Mouse (Mus musculus): ENCODE measurements around the gene Ngfr.
A peak's percentile ranks its signal among the peaks of the same experiment; 100 is the strongest.
"Not testable (repeated sequence)": the region's sequence is repeated elsewhere in the genome, so short reads cannot be mapped to it uniquely, and the experiment has no call there.

Ngfr gene

GRCm38 (mm10) chr11:95587423-95587951 lies at the start of gene Ngfr:
Gene Ngfr (minus strand): TSS chr11:95587735.
- DNase-seq (ENCODE audit: low spot score), result peak; percentile 46

GRCm38 (mm10) chr11:95635030-95635429 lies 47.5 kb upstream of the Ngfr start:
- DNase-seq (ENCODE audit: low spot score), result no peak

- DNase-seq (ENCODE audit: low spot score), result no peak
These were observed 46.0 kb upstream of the Ngfr start for GRCm38 (mm10) chr11:95633512-95634000.

GRCm38 (mm10) chr11:95632474-95632873 lies 44.9 kb upstream of the Ngfr start:
- no peak for DNase-seq (ENCODE audit: low spot score)

- DNase-seq (ENCODE audit: low spot score), result no peak
These were observed 43.8 kb upstream of the Ngfr start for GRCm38 (mm10) chr11:95631301-95631700.

- DNase-seq (ENCODE audit: low spot score), result no peak
These were observed 43.0 kb upstream of the Ngfr start for GRCm38 (mm10) chr11:95630558-95630957.

GRCm38 (mm10) chr11:95622426-95622825 lies 34.9 kb upstream of the Ngfr start:
- no peak for DNase-seq (ENCODE audit: low spot score)

- DNase-seq (ENCODE audit: low spot score), result no peak
These were observed 34.1 kb upstream of the Ngfr start for GRCm38 (mm10) chr11:95621541-95622130.

- no peak for DNase-seq (ENCODE audit: low spot score)
These were observed 33.5 kb upstream of the Ngfr start for GRCm38 (mm10) chr11:95621010-95621409.

GRCm38 (mm10) chr11:95619886-95620444 lies 32.4 kb upstream of the Ngfr start:
- DNase-seq (ENCODE audit: low spot score), result no peak

- no peak for DNase-seq (ENCODE audit: low spot score)
These were observed 31.5 kb upstream of the Ngfr start for GRCm38 (mm10) chr11:95619081-95619480.

GRCm38 (mm10) chr11:95617785-95618465 lies 30.4 kb upstream of the Ngfr start:
- DNase-seq (ENCODE audit: low spot score), result no peak

- DNase-seq (ENCODE audit: low spot score), result no peak
These were observed 27.2 kb upstream of the Ngfr start for GRCm38 (mm10) chr11:95614739-95615138.

GRCm38 (mm10) chr11:95611283-95611682 lies 23.7 kb upstream of the Ngfr start:
- DNase-seq (ENCODE audit: low spot score), result no peak

- DNase-seq (ENCODE audit: low spot score), result no peak
These were observed 22.9 kb upstream of the Ngfr start for GRCm38 (mm10) chr11:95610391-95610902.

- no peak for DNase-seq (ENCODE audit: low spot score)
These were observed 22.4 kb upstream of the Ngfr start for GRCm38 (mm10) chr11:95609924-95610323.

- not testable (repeated sequence) for DNase-seq (ENCODE audit: low spot score)
These were observed 19.8 kb upstream of the Ngfr start for GRCm38 (mm10) chr11:95607286-95607685.

GRCm38 (mm10) chr11:95598214-95599062 lies 10.9 kb upstream of the Ngfr start:
- DNase-seq (ENCODE audit: low spot score), result no peak

- DNase-seq (ENCODE audit: low spot score), result no peak
These were observed 10.2 kb upstream of the Ngfr start for GRCm38 (mm10) chr11:95597741-95598140.

GRCm38 (mm10) chr11:95596704-95597103 lies 9.2 kb upstream of the Ngfr start:
- DNase-seq (ENCODE audit: low spot score), result no peak

GRCm38 (mm10) chr11:95596150-95596515 lies 8.6 kb upstream of the Ngfr start:
- DNase-seq (ENCODE audit: low spot score), result no peak
